Mouse (Mus musculus) layer of hippocampus, postnatal 10 days (tissue): ENCODE measurements around the gene Klk1b16. TPM values are rescaled to one million over a fixed set of nuclear protein-coding genes. Genes with fewer than 3 reads are reported as not detected.
"Not testable (repeated sequence)": the region's sequence is repeated elsewhere in the genome, so short reads cannot be mapped to it uniquely, and the experiment has no call there.

Experiments used
- DNase-seq, 2 experiments: peaks; one replicate each; pipeline ENCODE4 v3.0.0; 2021; ENCODE audit warnings: low spot score in 2 of 2
- long read RNA-seq: library from polyadenylated mRNA; stranded (forward); transcript quantifications from one replicate; pipeline ENCODE4 v2.0.0, GENCODE M21; 2023
- total RNA-seq, 2 experiments: library from RNA; stranded (reverse); gene quantifications; 2 replicates each; pipeline ENCODE4 v1.2.3; 2021

Gene Klk1b16
- not detected for total RNA-seq
- long read RNA-seq, result 0 reads

DNA sequence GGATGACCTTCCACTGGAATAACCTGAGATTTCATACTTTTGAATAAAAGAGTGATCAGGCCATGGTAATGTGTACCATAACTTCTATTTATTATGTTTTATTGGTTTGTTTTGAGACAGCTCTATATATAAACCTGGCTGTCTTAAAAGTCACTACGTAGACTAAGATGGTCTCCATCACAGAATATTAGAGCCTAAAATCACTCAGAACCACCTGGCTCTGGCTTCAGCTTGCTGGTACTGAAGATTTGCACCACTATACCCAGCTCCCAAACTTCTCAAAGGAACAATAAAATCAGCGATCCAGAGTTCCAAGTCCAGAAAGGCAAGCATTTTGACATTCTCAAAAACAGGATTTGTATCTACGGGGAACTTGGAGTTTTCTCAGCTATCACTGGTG, at the start of gene Klk1b16:
TSS of gene Klk1b16 (plus strand) at position 301 of the 400 bp plus-strand sequence.
- DNase-seq, result no peak

DNA sequence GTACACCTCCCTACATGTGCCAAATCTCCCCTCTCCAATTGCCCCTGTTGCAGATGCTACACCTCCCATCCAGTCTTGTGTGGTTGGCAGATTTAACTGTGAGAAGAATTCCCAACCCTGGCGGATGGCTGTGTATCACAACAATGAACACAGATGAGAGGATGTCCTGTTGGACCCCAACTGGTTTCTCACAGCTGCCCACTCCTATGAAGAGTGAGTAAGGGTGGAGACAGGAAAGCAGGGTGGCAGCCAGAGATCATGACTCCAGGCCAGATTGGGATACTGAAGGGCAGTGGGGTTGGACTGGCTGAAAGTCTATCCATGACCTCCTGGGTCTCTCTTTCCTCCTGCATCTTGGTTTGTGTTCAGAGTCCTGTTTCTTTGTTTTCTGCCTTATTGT, 40.5 kb upstream of the Klk1b16 start:
- DNase-seq, result no peak

DNA sequence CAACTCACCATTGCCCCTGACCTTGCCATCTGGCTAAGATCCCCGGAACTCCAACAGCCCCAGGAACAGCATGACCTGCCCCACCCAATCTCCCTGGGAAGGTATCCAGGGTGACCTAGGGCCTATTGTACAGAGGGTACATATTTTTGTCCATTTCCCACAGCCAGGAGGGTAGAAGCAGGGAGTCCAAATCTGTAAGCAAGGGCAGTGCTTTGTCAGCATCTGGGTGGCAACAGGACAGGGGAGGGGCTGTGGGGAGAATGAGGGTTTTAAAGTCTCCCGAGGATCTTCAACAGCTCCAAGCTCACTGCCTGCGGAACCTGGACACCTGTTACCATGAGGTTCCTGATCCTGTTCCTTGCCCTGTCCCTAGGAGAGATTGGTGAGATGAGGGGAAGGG, 34.5 kb upstream of the Klk1b16 start, which contains the start of gene Klk1b21:
TSS of gene Klk1b21 (plus strand) at position 301 of the 400 bp plus-strand sequence.
- DNase-seq, result not testable (repeated sequence)

DNA sequence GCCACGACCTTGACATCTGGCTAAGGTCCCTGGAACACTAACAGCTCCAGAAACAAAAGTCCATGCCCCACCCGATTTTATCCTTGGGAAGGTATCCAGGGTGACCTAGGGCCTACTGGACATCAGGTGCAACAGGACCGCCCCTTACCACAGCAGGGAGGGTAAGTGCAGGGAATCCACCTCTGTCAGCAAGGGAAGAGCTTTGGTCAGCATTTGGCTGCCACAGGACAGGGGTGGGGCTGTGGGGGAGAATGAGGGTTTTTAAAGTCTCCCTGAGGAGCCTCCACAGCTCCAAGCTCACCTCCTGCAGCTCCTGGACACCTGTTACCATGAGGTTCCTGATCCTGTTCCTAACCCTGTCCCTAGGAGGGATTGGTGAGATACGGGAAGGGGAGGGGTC, 24.2 kb upstream of the Klk1b16 start, which contains the start of gene Klk1b22:
TSS of gene Klk1b22 (plus strand) at position 301 of the 400 bp plus-strand sequence.
- DNase-seq, result no peak

DNA sequence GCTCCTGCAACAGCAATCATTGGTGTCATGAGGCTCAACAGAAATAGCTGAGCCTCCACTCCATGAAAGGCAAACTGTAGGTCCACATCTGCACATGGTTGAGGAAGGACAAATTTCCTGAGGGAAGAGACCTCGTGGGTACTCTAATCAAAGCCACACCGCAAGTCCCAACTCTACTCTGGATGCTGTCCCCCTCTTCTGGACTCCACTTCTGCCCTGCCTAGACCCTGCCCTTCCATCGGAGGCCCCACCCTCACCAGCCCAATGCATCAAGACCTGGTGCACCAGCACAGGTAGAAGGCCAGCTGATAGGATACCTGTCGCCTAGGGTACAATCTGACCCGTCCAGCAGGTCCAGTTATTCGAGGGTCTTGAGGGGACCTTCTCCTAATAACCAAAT, 13.1 kb upstream of the Klk1b16 start:
- no peak for DNase-seq

GRCm38 (mm10) chr7:44179299-44180045, 42.9 kb downstream of the Klk1b16 start:
- no peak for DNase-seq

DNA sequence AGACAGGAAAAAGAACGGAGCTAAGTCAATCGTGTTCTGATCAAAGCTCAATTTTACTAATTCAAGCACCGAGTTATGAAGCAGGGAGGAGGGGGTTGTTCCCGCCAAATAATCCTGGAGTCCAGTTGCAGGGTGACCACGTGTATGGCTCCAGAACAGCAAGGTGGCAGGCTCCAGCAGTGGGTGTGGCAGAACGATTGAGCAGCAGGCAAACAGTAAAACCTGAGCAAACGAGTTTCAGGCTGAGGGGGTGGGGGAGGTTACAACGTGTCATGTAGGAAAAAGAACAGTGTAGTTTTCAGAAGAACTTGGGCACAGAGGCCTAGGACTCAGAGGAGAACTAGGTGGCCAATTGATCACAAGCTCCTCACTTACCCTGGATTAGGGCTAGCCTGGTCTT, 49.9 kb downstream of the Klk1b16 start:
- DNase-seq, result not testable (repeated sequence)

- DNase-seq, result not testable (repeated sequence)
These were observed 51.4 kb downstream of the Klk1b16 start, which contains the start of gene Klk1b24 for GRCm38 (mm10) chr7:44187936-44188335. Gene Klk1b24 (plus strand): TSS chr7:44188236.

Other genes with a start within 250 kb of the Klk1b16 start
- not detected for gene Klk15, start 203.0 kb upstream of the Klk1b16 start, total RNA-seq
- gene Klk1b8, start 186.1 kb upstream of the Klk1b16 start, total RNA-seq, result not detected
- not detected for gene Klk1b1, start 170.0 kb upstream of the Klk1b16 start, total RNA-seq
- not detected for gene Klk1b9, start 160.7 kb upstream of the Klk1b16 start, total RNA-seq
- not detected for gene Klk1b11, start 140.9 kb upstream of the Klk1b16 start, total RNA-seq
- not detected for gene Klk1b26, start 124.6 kb upstream of the Klk1b16 start, total RNA-seq
- not detected for gene Klk1b27, start 84.5 kb upstream of the Klk1b16 start, total RNA-seq
- not detected for gene Klk1b21, start 34.4 kb upstream of the Klk1b16 start, total RNA-seq
- not detected for gene Klk1b22, start 24.1 kb upstream of the Klk1b16 start, total RNA-seq
- gene Klk1b24, start 51.5 kb downstream of the Klk1b16 start, total RNA-seq, result not detected
- gene Klk1b3, start 61.4 kb downstream of the Klk1b16 start, total RNA-seq, result not detected
- gene Klk1b4, start 70.7 kb downstream of the Klk1b16 start, total RNA-seq, result not detected
- gene Klk1b5, start 79.2 kb downstream of the Klk1b16 start, total RNA-seq, result not detected
- not detected for gene Klk1, start 88.6 kb downstream of the Klk1b16 start, total RNA-seq
- not detected for gene Gm36864, start 99.4 kb downstream of the Klk1b16 start, total RNA-seq
- gene 1700028J19Rik, start 109.9 kb downstream of the Klk1b16 start, total RNA-seq, result 1 to 10 TPM; 1.3 to 2.1 TPM
- gene 2410002F23Rik, start 110.0 kb downstream of the Klk1b16 start, total RNA-seq, result 100 to 1,000 TPM; 117 to 139 TPM
- not detected for gene Acp4, start 120.6 kb downstream of the Klk1b16 start, total RNA-seq
- not detected for gene Gm15517, start 124.7 kb downstream of the Klk1b16 start, total RNA-seq
- gene Clec11a, start 170.1 kb downstream of the Klk1b16 start, total RNA-seq, result 1 to 10 TPM; 1.9 TPM
- gene Shank1, start 173.5 kb downstream of the Klk1b16 start, total RNA-seq, result 100 to 1,000 TPM; 439 to 476 TPM
- 10 to 100 TPM; 84.0 to 90.2 TPM for gene Syt3, start 247.3 kb downstream of the Klk1b16 start, total RNA-seq
- 1 to 10 TPM; 4.3 to 5.0 TPM for gene 1700008O03Rik, start 249.1 kb downstream of the Klk1b16 start, total RNA-seq